Comparison of ENCODE assay signal across 19 mouse cellular contexts in genomic region chr6:52531366-52532143, GRCm38 (mm10).
A peak's percentile ranks its signal among the peaks of the same experiment; 100 is the strongest.
DNase-seq lines count a peak whose midpoint lies in the region; ATAC-seq lines count a peak whose summit lies in the region.
"Had no signal": no experiment of that assay in that cellular context is flagged by ENCODE, and none has a peak within 500 bp of the region (broad histone marks: within the 10 kb centered on the region; RNA-seq: fewer than 3 reads in every experiment).

No protein-coding gene starts in this region.

- intact Hi-C loops in gastrocnemius, postnatal 14 days (cut with DNase I; ENCODE audit: low total_unique reads), result no loop called here

- H3K4me2 ChIP-seq in midbrain, embryonic 16.5 days (ENCODE audit: low read length), result no peak overlapping the region
- H3K4me2 ChIP-seq: heart, embryonic 15.5 days; hindbrain, embryonic 13.5 days; liver, embryonic 12.5 days; lung, embryonic 15.5 days had no signal

- H3K9me3 ChIP-seq in midbrain, embryonic 16.5 days (replicated peaks; ENCODE audit: control insufficient read depth, low read length, poor library complexity, severe bottlenecking), result no peaks in the 10 kb centered on the region
- H3K9me3 ChIP-seq: heart, embryonic 15.5 days; hindbrain, embryonic 13.5 days; liver, embryonic 12.5 days; lung, embryonic 15.5 days had no signal

- no peak overlapping the region for H3K9ac ChIP-seq in midbrain, embryonic 16.5 days (ENCODE audit: low read depth, low read length)
- H3K9ac ChIP-seq: heart, embryonic 15.5 days; hindbrain, embryonic 13.5 days; liver, embryonic 12.5 days; lung, embryonic 15.5 days had no signal

- 83% methylated on average over 19 of the region's 19 CpGs for whole genome bisulfite sequencing in midbrain, embryonic 16.5 days

- no peak for ATAC-seq in midbrain, embryonic 16.5 days
- ATAC-seq: inflammation-experienced regulatory T-cells, adult 6 months; liver, embryonic 12.5 days had no signal

- no peaks in the 10 kb centered on the region for H3K36me3 ChIP-seq in midbrain, embryonic 16.5 days (ENCODE audit: control insufficient read depth, insufficient read depth, low read length)
- H3K36me3 ChIP-seq: forebrain, embryonic 10.5 days; liver, embryonic 12.5 days; lung, embryonic 15.5 days had no signal

- no peaks in the 10 kb centered on the region for H3K4me1 ChIP-seq in midbrain, embryonic 16.5 days (ENCODE audit: control insufficient read depth, insufficient read depth, low read length)
- H3K4me1 ChIP-seq: forebrain, embryonic 10.5 days; hindbrain, embryonic 13.5 days; liver, embryonic 12.5 days had no signal

- peak; percentile 10 for DNase-seq in gastrocnemius, postnatal 14 days
- no peak for DNase-seq in gastrocnemius, postnatal 10 days
- DNase-seq in heart, postnatal 4 days, result peak; percentile 9
- DNase-seq in heart, adult 8-10 months (ENCODE audit: low spot score), result no peak
- DNase-seq in brain, adult 2 months (ENCODE audit: low read depth, low spot score), result peak; percentile 40
- peak; percentile 24 for DNase-seq in lung, postnatal 10 days
- DNase-seq: adrenal gland, postnatal 36 days; embryo, embryonic 11 days; kidney, adult 8-10 months; kidney, postnatal 14 days had no signal

- no peaks in the 10 kb centered on the region for H3K27me3 ChIP-seq in midbrain, embryonic 16.5 days (ENCODE audit: control insufficient read depth, insufficient read depth, low read depth, low read length)
- H3K27me3 ChIP-seq: hindbrain, embryonic 13.5 days; liver, embryonic 12.5 days; lung, embryonic 15.5 days had no signal

- H3K4me3 ChIP-seq in midbrain, embryonic 16.5 days (ENCODE audit: low read depth, low read length), result no peak overlapping the region
- H3K4me3 ChIP-seq: forebrain, embryonic 10.5 days; heart, embryonic 15.5 days; hindbrain, embryonic 13.5 days; layer of hippocampus, adult 2 months; left cerebral cortex, adult 2 months; liver, embryonic 12.5 days; lung, embryonic 15.5 days had no signal

- no peak overlapping the region for H3K27ac ChIP-seq in midbrain, embryonic 16.5 days (ENCODE audit: low read length)
- H3K27ac ChIP-seq: forebrain, embryonic 10.5 days; heart, embryonic 15.5 days; hindbrain, embryonic 13.5 days; layer of hippocampus, adult 2 months; left cerebral cortex, adult 2 months; liver, embryonic 12.5 days; lung, embryonic 15.5 days had no signal

Comparison
In these comparisons a context has a peak if more than half of its experiments do, and no peak if none do; other contexts are left out.
1. DNase-seq: peak in gastrocnemius, postnatal 14 days (single experiment), heart, postnatal 4 days (single experiment), brain, adult 2 months (single experiment) and lung, postnatal 10 days (single experiment); none in gastrocnemius, postnatal 10 days (single experiment) and heart, adult 8-10 months (single experiment).